Mouse (Mus musculus): Measurements from ENCODE around the gene Cdr2l.

GRCm38 (mm10) chr11:115425671-115426070 is 44.0 kb downstream of the Cdr2l start:
- TF ChIP-seq POLR2A (IDR thresholded peaks at IDR 0.05; ENCODE audit: control insufficient read depth, extremely low read depth, insufficient read depth, low read length, poor library complexity): no peak
- TF ChIP-seq CTCF (IDR thresholded peaks at IDR 0.05; ENCODE audit: borderline replicate concordance, control insufficient read depth, extremely low read depth, insufficient read depth, low read length, poor library complexity): no peak

Measured in thymus, adult 2 months (tissue).